Mouse (Mus musculus): Measurements from ENCODE around the gene Wdr66. TPM values are rescaled to one million over a fixed set of nuclear protein-coding genes. Genes with fewer than 3 reads are reported as not detected.

Gene Wdr66
- polyA plus RNA-seq, 1 experiment = 46.7 TPM

GRCm38 (mm10) chr5:123375793-123376452, 124.0 kb downstream of the Wdr66 start:
- Histone ChIP-seq H3K36me3 (ENCODE audit: control insufficient read depth, insufficient read depth, low read length) (no peaks in the 10 kb centered on the region), H3K4me3 (ENCODE audit: control insufficient read depth, low read depth, low read length) (no peak overlapping the region), H3K27ac (ENCODE audit: control insufficient read depth, insufficient read depth, low read depth, low read length) (no peak overlapping the region), H3K27me3 (ENCODE audit: control insufficient read depth, insufficient read depth, low read length) (no peaks in the 10 kb centered on the region), H3K4me1 (ENCODE audit: control insufficient read depth, insufficient read depth, low read length) (peaks cover 5% of the 10 kb centered on the region)
- TF ChIP-seq POLR2A (IDR thresholded peaks at IDR 0.05; ENCODE audit: control insufficient read depth, low read depth, low read length) (no peak), CTCF (IDR thresholded peaks at IDR 0.05; ENCODE audit: control insufficient read depth, insufficient read depth, insufficient replicate concordance, low read depth, low read length) (no peak)

GRCm38 (mm10) chr5:123376569-123376968, 124.7 kb downstream of the Wdr66 start:
- H3K36me3 ChIP-seq (ENCODE audit: control insufficient read depth, insufficient read depth, low read length) = no peaks in the 10 kb centered on the region
- peaks cover 5% of the 10 kb centered on the region for H3K4me1 ChIP-seq (ENCODE audit: control insufficient read depth, insufficient read depth, low read length)
- no peak overlapping the region for H3K4me3 ChIP-seq (ENCODE audit: control insufficient read depth, low read depth, low read length)
- TF ChIP-seq CTCF (IDR thresholded peaks at IDR 0.05; ENCODE audit: control insufficient read depth, insufficient read depth, insufficient replicate concordance, low read depth, low read length) (no peak), POLR2A (IDR thresholded peaks at IDR 0.05; ENCODE audit: control insufficient read depth, low read depth, low read length) (no peak)
- no peak overlapping the region for H3K27ac ChIP-seq (ENCODE audit: control insufficient read depth, insufficient read depth, low read depth, low read length)
- no peaks in the 10 kb centered on the region for H3K27me3 ChIP-seq (ENCODE audit: control insufficient read depth, insufficient read depth, low read length)

Other genes starting within 250 kb of the Wdr66 start
- gene Orai1, start 237.0 kb upstream of the Wdr66 start, polyA plus RNA-seq (2012; rRNA removed) = 68.0 and 71.3 TPM in 2 replicates
- 272 and 285 TPM in 2 replicates for gene Morn3, start 205.1 kb upstream of the Wdr66 start, polyA plus RNA-seq (2012; rRNA removed)
- 0.94 and 1.2 TPM in 2 replicates for gene Tmem120b, start 183.7 kb upstream of the Wdr66 start, polyA plus RNA-seq (2012; rRNA removed)
- gene Rhof, start 119.4 kb upstream of the Wdr66 start, polyA plus RNA-seq (2012; rRNA removed) = 0.78 and 1.1 TPM in 2 replicates
- 11.3 and 13.7 TPM in 2 replicates for gene Setd1b, start 109.9 kb upstream of the Wdr66 start, polyA plus RNA-seq (2012; rRNA removed)
- 36.3 and 37.1 TPM in 2 replicates for gene Psmd9, start 82.7 kb upstream of the Wdr66 start, polyA plus RNA-seq (2012; rRNA removed)
- 1.7 TPM in 2 replicates for gene Hpd, start 69.4 kb upstream of the Wdr66 start, polyA plus RNA-seq (2012; rRNA removed)
- 0.73 and 0.88 TPM in 2 replicates for gene Bcl7a, start 91.7 kb downstream of the Wdr66 start, polyA plus RNA-seq (2012; rRNA removed)
- 17.4 and 18.8 TPM in 2 replicates for gene Mlxip, start 142.7 kb downstream of the Wdr66 start, polyA plus RNA-seq (2012; rRNA removed)
- gene Lrrc43, start 237.2 kb downstream of the Wdr66 start, polyA plus RNA-seq (2012; rRNA removed) = 129 and 131 TPM in 2 replicates
- 28.7 and 29.8 TPM in 2 replicates for gene Il31, start 237.4 kb downstream of the Wdr66 start, polyA plus RNA-seq (2012; rRNA removed)

Data from testis, adult 2 months (tissue).